Mouse (Mus musculus): ENCODE measurements around the gene Mbtd1.

Gene Mbtd1

DNA sequence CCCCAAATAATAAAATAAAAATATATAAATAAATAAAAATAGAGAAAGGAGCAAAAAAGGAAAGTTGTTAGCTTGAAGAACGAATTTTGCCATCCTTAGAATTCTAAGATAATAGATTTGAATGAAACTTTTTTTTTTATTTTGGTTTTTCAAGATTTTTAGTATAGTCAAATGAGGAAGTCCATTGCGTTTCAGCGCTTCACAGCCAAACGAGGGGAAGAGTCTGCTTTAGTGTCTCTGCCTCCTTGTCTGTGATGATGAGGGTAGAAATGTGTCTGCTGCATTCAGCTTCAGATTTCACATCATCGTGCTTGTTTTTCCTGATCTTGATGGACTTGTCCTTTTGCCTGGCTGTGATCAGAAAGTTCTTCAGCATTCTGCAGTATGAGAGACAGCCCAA lies 99.6 kb downstream of the Mbtd1 start:
- in situ Hi-C loops (cut with MboI, MseI), result no loop called here

DNA sequence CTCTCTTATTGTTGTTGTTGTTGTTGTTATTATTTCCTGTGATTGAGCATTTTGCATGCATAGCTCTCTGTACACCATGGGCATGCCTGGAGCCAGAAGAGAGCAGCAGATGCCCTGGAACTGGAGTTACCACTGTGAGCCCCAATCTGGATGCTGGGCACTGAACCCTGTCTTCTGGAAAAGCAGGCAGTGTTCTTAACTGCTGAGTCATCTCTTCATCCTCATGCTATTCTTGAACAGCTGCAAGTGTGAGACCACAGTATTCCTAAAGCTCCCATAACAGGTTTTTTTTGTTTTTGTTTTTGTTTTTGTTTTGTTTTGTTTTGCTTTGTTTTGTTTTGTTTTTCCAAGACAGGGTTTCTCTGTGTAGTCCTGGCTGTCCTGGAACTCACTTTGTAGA lies 100.6 kb downstream of the Mbtd1 start:
- in situ Hi-C loops (cut with MboI, MseI), result no loop called here

DNA sequence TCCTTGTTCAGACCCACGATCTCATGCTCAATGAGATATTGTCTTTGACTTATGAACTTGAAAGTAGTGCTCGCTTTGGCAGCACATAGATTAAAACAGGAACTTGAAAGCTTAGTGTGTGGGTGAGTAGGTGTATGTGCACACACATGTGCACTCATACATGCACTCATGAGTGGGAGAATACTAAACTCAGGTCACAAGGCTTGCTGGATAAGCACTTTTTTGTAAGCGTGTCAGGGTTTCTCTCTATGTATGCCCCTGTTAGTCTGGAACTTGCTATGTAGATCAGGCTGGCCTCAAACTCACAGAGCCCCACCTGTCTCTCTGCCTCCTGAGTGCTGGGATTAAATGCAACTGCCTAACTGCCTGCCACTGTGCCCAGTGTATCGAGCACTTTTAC lies 101.4 kb downstream of the Mbtd1 start:
- in situ Hi-C loops (cut with MboI, MseI), result no loop called here

DNA sequence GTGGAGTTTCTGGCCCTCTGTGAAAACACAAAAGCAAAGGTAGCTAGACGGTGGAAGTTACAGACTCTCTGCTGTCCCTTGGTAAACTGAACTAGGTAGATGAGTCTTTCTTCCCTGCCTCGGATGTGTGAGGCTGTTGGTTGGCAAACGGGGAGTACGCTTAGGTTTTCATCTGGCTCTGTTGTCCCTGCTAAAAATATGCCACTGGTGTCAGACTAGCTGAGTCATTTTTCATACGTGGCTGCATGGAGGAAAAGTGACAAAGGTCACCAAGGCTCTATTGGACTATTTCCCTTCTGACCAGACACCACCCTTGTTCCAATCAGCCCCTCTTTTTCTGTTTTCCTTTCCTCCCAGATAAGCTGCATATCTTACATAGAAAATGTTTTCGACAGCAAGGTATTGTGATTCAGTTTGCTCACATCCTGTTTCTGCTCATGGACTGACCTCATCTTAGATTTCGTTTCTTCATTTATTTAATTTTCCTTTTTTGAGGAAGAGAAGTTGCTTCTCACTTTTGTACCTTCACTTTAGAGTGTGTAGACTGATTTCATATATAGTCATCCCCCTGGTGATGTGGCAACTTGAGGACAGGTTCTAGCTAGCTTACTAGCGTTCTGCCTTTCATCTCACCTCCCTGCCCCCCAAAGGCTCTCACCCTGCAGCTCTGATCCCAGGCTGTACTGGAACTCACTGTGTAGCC lies 102.1 kb downstream of the Mbtd1 start:
- in situ Hi-C loops (cut with MboI, MseI), result no loop called here

DNA sequence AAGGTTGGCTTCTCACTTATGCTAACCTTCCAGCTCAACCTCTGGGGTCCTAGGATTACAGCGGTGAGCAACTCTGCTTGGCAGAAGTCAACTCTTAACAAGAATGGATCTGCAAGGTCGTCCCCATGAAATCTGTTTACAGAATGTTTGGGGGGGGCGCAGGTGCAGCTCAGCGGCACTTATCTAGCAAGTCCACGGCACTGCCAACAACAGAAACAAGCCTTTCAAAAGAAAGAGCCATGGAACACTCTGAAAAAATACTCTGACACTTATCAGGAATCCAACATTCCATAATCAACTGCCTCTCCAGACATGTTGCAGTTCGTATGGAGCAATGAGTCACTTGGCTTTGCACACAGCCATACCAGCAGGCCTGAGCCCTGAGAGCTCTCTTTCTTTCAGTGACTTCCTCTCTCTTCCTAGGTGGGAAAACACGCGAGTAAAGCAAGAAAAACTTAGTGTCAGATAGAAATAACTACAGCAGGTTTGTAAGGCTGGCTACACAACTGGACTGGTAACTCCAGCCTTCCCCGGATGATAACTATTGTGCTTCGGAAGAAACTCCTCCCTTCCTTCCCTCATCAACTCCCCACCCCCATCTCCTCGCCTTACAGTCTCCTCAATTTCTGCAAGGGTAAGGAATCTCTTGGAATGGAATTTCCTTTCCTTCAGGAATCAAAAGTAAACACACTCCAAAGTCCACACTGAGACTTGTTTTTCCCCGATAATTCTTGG lies 102.8 kb downstream of the Mbtd1 start:
- in situ Hi-C loops (cut with MboI, MseI), result no loop called here

DNA sequence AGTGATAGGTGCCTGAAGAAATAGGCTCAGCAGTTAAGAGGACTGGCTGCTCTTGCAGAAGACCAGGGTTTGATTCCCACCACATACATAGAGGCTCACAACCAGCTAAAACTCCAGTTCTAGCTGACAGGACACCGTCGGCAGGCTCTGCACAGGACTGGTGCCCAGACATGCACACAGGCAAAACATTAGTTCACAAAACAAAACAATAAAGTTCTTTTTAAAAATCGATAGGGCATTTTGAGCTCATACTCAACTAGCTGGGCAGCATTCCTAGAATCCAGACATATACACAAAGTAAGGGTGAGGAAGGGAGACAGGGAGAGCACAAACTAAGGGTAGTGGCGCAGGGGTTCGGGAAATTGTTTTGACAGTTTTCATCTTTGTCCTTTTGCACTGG lies 108.9 kb downstream of the Mbtd1 start:
- in situ Hi-C loops (cut with MboI, MseI), result loop anchor here in 1 of 2 experiments (10.0 kb wide), 1 partner anchor 380 kb away; no protein-coding TSS in a partner anchor

DNA sequence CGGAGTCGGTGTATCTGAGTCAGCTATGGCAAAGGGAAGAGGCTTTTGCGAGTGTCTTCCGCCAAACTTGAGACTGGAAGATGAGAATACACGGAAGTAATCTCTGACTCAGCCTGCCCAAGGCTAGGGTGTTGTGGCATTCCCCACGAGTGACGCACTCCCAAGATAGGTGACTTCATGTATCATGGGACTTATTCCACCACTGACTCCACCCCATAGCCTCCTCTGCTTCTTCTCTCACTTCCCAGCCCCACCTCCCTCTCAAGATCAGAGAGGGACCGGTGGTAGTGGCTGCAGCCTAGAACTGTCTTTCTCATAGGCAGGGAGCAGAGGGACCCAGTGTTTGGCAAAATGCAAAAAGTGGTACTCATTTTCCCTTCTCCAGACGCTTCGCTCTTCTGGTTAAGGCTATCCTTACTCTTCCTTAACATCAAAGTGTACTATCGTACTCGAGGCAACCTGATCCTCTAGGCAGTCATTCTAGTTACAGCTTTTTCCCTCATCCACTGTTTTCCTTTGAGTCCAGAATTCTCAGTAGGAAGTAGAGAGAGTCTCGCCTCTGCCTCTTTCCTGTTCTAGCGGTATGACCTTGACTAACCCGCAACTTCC lies 109.6 kb downstream of the Mbtd1 start:
- in situ Hi-C loops (cut with MboI, MseI), result loop anchor here in 1 of 2 experiments (10.0 kb wide), 1 partner anchor 380 kb away; no protein-coding TSS in a partner anchor

DNA sequence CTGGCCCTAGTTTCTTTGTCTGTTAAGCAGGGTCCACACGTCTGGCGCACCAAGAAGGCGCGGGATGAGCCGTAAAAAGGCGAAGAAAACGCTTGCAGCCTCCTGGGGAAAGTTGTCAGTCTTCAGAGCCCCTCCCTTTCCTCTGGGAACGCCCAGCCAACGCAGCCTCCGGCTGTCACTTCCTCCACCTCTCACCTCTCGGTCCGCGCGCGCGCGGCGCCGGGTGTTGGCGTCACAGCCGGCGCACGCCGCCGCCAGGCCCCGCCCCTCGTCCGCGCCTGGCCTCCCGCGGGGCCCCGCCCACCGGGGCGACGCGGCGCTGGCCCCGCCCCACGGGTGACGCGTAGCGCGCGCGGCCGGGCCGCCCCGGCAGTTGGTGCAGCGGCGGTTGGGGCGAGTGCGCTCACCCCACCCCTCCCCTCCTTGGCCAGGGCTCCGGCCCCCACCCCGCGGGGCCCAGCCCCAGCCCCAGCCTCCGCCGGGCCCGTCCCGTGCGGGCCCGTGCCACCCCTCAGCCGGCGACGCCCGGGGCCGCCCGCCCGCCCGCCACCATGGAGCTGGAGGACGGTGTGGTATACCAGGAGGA lies 110.2 kb downstream of the Mbtd1 start, which contains the start of gene Spag9:
Gene Spag9 (plus strand): TSS at position 372 of the 586 bp plus-strand sequence.
- in situ Hi-C loops (cut with MboI, MseI), result loop anchor here in 1 of 2 experiments (10.0 kb wide), 1 partner anchor 379 kb away; no protein-coding TSS in a partner anchor

All from T-helper 17 cell (primary cell).